Mouse (Mus musculus) retina, adult 2 months (tissue): ENCODE measurements around the gene Ccnt2.
"Not testable (repeated sequence)": the region's sequence is repeated elsewhere in the genome, so short reads cannot be mapped to it uniquely, and the experiment has no call there.

Experiments used
- DNase-seq: peaks from one replicate; pipeline ENCODE4 v3.0.0-alpha.2; 2012; ENCODE audit warnings: low read depth, low spot score

Gene Ccnt2

DNA sequence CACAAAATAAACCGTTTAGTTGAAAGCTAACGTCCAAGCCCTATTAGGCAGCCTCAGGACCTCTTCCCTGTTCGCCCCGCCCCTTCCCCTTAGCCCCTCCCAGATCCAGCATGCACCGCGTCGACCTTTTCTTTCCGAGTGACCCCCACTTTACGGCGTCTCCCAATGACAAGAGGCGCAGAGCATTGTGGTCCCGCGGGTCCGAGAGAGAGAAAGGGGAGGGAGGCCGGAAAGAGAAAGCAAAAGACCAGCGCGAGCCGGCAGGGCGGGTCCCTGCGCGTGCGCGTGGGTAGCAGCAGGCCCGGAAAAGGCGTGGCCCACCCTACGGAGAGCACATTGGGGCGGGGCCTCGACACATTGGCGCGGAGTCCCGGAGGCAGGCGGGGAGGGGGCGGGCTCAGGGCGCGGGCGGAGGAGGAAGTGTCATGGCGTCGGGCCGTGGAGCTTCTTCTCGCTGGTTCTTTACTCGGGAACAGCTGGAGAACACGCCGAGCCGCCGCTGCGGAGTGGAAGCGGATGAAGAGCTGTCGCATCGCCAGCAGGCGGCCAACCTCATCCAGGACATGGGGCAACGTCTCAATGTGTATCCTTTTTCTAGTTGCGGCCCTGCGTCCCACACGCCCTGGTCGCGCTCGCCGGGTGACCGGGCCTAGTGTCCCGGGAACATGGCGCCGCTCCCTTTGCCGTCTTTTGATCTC, at the start of gene Ccnt2:
Gene Ccnt2, plus strand, starts transcription at position 362 of the 698 bp plus-strand sequence.
- peak; percentile 98 for DNase-seq

DNA sequence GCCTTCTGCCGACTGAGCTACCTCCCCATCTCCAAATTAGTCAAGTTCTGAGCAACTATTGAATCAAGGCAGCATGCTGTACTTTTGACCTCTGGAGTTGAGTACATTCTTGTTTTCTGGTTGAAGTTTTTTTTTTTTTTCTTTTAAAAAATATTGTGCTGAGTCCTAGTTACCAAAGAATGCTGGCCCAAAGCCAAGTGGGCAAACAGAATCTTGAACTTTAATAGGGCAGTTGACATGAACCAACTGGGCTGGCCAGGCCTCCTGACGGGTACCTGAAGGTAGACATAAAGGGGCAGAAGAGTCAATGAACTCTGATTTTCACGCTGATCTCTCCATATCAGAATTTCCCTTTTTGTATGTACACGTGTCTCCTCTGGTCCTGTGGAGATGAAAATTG, 44.9 kb upstream of the Ccnt2 start, which contains the start of gene Acmsd:
Gene Acmsd, plus strand, starts transcription at position 318 of the 400 bp plus-strand sequence.
- no peak for DNase-seq

DNA sequence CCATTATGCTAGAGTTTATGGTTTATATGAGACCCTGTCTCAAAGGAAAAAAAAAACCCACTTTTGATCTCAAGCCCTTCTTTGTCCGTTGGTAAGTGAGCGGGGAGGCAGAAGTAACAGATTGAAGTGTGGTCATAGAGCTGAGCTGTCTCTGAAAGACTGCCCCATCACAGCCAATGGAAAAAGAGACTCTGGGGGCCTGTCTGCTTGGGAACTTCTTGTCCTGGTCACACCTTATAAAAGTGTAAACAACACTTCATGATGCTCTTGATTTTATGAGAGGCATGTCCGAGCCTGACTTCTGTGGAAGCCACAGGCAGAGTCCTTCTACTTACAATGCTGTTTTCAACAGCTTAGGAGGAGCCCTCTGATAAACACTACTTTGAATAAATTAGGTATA, 42.9 kb upstream of the Ccnt2 start:
- DNase-seq = no peak

DNA sequence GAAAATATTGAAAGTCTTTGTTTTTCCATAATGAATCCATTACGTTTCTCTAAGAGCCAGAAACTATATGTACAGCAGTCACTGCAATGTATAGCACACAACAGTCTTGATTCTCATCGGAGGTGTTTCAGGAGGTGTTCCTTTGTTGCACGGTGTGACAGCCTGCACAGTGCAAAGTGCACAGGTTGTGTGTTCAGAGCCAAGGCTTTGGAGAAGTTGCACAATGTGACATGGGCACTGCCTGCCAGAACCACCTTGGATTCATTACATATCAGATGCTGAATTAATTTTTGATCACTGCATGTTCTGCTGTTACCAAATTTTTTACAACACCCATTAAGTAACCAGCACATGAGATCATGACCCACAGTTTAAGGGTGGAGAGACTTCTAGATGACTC, 41.5 kb upstream of the Ccnt2 start:
- DNase-seq = no peak

DNA sequence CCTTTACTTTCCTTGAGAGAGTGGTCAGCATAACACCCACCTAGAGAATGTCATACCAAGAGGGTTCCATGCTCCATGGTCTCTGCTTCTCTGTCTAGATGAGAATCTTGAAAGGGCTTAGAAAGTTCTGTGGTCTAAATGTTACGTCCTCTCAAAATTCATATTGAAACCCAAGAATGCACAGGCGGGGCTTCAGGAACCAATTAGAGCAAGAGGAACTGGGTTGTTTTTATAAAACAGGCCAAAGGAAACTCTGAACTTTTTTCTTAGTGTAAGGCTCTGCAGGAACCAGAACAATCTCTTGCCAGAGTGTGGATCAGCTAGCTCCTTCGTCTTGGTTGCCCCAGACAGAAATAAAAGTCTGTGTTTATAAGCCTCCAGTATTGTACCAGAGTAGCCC, 41.1 kb upstream of the Ccnt2 start:
- DNase-seq = no peak

DNA sequence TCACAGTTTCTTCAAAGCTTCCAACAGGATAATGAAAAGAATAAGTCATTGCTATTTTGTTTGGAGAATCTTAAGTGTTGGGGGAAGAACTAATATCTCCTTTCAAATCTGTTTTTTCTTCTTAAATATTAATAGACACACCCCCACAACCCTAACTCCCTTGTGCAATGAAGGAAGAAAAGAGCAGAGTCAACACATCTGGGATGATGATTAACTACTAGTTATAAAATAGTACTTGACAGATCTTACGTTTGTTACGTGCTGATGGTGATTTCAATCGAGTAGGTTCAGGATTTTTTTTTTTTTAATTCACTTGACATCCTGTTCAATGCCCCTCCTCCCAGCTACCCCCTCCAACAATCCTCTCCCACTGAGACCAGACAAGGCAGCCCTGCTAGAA, 38.6 kb upstream of the Ccnt2 start:
- no peak for DNase-seq

DNA sequence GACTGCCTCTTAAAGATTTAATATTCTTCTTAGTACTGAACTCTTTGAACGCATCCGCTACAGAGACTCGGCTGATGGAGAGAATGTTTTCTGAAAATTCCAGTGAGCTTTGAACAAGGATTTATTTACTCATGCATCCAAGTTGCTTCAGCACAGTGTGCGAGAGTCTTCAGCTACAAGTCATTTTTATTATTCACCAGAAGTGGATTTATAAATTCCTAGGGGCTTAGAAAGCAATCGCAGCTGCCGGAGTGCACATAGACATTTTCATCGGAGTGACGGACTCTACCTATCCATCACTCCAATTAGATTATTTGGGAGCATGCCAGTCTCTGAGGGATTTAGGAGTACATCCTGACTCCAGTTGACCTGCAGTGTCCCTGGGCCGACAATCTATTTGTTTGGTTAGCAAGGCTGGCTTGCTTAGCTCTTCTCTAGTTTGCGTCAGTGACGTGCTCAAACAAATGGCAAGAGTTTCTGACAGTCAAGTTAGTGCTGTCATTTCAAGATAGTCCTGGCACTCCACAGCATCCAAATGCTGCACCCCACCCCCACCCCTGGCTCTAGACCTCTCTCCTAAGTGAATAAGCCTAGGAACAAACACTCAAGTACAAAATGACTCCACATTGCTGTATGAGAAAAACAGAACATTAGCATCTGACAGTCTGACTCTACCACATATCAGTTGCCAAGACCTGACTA, 23.4 kb upstream of the Ccnt2 start:
- DNase-seq = no peak

DNA sequence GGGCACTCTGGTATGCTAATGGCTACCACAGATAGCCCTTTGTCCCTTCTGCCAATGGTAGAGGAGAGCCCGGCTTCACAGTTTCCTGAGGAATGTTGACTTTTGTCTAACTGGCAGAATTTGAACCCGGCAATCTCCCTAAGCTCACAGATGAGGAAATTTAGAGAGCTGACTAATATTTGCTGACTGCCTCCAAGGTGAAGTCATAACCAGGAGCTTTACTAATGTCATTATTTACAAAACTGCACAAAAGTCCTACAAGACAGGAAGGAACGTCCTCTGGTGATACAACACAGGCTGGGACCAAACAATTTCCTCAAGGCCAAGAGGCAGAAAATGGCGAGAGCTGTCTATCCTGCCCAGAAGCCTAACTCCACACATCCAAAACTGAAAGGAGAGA, 18.2 kb upstream of the Ccnt2 start:
- no peak for DNase-seq

DNA sequence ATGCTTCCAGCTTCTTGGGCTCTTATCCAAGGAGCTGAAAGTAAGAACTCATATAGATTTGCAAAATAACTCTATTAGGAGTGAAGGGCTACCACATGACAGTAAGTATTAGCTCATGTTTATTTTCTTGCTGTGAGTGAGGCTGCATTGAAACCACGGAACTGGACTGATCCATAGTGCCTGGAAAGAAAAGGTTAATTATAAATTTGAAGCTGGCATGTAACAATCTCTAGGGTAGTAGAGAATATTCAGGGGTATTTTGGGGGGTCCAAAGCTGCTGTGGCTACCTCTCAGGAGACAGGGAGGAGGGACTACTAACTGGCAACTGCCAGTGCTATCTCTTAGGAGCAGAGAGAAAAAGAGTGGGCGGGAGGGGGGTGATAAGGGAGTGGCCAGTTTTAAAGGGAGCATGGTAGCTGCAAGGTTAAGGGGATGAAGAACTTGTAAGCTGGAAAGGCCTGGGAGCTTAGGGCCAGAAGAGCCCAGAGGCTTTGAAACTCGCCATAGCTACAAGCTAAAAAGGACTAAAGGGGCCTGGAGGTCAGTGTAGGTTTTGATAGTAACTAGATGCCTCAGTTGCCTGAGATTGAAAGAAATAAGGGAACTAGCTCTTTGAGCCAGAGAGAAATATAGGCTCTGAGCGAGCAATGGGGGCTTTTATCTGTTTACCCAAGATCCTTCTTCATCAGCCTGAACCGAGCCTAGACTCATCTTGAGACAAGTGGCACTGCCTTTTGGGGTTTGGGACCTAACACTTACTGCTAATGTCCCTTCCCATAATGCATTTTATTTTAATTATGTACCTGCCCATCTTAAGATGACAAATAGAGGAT, 17.4 kb upstream of the Ccnt2 start:
- no peak for DNase-seq

DNA sequence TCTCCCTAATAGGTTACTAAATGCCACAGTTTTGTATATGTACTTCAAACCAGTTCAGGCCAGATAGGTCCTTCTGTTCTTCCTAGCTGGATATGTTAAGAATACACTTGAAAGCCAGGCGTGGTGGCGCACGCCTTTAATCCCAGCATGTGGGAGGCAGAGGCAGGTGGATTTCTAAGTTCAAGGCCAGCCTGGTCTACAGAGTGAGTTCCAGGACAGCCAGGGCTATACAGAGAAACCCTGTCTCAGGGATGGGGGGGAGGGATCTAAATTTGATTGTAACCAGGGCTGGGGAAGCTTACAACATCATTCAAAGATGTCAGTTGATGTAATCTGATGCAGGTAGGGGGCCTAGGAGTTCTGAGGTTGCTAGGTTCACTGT, 16.8 kb upstream of the Ccnt2 start:
- DNase-seq = not testable (repeated sequence)

DNA sequence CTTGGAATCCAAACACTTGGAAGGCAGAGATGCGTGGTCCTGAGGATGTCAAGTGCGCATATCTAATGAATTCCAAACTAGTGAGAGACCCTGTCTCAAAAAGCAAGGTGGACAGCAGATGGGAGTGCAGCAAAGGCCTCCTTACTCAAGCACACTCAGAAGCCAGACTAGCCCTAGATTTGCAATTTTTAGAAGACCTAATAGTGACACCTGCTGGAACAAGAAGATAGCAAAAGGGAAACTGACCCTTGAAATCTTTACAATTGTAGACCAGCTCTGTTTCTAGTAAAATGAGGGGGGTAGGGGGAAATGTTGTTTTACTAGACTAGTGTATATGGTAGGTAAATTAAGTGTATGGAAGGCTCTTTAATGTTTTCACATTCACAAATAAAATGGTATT, 8.5 kb upstream of the Ccnt2 start:
- DNase-seq = no peak

DNA sequence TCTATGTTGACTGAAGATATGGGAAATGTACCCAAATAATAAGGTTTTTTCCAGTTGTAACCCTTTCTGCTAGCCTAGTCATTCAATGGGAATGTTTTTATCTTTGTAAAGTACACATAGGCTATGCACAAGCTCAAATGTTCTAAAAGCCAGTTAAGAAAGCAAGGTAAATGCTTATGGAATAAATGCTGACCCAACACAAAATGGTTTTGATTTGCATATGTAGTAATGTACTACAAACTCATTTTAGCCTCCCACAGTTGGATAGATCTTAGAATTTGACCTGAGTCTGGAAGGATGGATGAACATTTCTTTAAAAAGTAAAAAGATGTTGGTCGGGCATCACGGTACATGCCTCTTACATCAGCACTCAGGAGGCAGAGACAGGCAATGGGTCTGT, 7.2 kb upstream of the Ccnt2 start:
- DNase-seq = no peak

DNA sequence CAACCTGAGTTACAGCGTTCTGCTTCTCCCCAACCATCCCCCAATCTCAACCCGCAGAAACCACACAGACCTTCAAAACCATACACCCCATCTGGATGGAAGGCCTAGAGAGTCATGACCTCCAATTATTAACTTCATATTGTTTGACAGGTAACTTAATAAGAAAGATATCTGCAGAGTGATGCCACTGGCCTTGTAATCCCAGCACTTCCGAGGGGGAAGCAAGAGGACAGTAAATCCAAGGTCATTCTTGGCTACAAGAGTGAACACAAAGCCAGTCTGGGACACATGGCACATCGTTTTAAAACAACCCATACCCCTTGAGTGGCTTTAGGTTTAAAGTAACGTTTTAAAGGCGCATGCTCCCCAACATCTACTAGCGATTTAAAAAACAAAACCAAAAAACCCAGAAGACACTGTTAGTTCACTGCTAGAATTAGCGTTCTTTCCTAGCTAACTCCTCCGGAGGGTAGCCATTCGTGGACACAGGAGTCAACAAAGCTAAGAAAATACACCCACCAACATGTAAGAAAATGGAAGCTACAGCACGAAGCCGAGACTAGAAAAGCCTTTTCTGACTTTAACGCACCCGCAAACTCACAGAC, 664 bp upstream of the Ccnt2 start:
- no peak for DNase-seq

DNA sequence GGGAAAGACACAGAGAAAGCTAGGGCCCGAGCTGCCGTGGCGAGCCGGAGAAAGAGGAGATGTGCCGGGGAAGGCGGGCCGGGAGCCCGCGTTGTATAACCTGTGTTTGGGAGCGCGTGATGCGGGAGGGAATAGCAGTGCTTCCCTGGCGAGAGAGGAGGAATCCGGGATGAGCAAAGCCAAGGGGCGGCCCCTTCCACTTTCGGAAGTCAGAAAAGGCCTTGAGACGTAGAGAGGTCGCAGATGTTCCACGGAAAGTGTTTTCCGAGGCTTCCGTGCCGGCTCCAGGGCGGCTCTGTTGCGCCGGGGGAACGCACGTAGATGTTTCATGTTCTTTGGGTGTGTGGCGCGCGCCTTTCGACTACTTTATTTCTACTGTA, 527 bp downstream of the Ccnt2 start:
- DNase-seq = no peak

DNA sequence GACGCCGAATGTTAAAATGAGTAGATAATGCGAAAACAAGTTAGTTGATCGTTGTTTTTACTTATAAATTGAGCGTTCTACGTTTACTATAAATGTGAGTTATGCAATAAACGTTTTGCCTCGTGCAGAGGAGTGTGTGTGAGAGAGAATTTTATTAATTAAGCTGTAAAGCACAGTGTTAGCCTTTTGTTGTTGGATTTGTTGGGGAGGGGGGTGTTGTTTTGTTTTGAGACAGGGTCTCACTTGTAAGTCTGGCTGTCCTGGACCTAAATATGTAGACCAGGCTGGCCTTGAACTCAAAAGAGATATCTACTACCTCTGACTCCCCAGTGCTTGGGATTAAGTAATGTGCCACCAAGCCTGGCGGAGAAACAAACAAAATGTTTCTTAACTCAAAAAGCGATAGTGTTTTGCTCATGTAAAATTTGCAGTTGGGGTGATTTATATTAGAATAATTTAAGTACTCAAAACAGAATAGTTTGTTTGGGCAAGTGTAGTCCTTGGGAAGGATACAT, 1.3 kb downstream of the Ccnt2 start:
- no peak for DNase-seq

DNA sequence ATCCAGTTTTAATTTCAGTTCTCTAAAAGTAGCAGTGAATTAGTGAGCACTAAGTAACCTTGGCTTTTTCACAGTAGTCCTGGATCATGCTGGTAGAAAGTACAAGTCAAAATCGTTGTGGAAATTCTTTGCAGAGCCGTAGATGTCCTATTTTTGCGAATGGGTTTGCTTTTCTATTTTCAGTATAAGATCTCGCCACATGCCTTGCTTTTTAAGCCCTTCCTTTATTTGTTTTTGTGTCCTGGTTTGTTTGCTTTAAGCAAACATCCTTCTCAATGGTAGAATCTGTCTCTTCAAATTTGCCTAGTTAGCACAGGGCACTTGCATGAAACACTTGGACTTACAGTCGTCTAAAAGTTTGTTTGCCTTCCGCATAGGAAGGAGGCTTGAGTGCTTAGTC, 2.3 kb downstream of the Ccnt2 start:
- no peak for DNase-seq

DNA sequence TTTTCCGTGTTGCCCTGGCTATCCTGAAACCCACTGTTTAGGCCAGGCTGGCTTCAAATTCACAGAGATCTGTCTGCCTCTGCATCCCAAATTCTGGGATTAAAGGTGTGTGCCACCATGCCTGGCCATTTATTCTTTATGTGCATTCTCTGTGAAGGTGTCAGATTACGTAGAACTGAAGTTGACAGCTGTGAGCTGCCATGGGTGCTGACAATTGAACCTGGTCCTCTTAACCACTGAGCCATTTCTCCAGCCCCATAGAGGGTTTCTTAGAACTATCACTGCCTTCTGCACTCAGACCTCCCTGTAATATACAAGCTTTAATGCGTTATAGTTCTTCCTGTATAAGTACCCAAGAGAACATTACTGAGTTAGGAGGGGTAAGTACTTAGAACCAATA, 4.6 kb downstream of the Ccnt2 start:
- DNase-seq = no peak

DNA sequence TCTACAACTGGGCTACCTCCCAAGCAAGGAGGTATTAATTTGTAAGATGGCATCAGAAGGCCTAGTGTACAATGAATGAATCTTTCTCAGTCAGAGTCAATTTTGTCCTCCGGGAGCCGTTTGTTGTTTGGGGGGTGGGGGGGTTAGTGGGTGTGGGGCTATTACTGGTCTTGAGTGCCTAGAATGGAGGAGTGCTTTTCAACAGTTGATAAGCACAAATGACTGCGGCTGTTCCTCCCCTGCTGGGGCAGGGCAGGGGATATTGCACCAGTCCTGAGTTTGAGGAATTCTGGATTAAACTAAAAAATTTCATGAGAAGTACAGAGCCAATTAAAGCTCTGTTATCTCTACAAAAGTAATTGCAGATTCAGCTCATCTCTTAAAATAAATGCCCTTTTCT, 6.2 kb downstream of the Ccnt2 start:
- DNase-seq = no peak

DNA sequence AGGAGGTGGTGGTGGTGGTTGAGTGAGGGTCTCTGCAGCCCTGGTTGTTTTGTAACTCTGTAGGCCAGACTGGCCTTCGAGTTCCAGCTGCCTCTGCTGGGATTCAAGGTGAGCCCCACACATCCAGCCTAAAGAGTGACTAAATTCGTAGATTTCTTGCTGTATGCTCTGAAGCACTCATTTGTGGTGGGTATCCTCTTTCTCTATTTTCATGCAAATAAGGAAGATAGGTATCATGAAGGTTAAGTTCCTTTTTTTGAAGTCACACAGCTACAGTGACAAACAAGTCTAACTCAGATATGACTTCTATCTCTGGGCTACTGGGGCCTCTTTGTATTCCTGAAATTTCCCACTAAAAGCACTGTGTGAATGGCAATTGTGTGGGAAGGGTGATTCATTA, 6.9 kb downstream of the Ccnt2 start:
- no peak for DNase-seq

DNA sequence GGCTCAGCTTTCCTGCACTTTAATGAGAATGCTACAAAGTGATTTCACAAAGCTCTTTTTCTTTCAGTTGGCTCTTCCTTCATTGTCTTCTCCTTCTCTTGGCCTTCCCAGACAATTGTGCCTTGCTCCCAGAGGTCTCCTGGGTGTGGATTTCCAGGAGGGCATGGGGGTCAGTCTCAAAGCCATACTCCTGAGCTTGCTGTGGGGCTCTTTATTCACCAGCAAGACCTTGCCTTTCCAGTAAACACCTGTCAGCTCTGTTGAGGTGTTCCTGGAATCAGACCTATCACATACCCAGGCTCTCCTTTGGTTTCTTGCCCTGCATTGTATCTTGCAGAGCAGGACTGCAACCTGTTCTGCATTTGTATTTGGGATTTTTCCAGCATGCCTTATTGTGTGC, 9.9 kb downstream of the Ccnt2 start:
- DNase-seq = no peak

DNA sequence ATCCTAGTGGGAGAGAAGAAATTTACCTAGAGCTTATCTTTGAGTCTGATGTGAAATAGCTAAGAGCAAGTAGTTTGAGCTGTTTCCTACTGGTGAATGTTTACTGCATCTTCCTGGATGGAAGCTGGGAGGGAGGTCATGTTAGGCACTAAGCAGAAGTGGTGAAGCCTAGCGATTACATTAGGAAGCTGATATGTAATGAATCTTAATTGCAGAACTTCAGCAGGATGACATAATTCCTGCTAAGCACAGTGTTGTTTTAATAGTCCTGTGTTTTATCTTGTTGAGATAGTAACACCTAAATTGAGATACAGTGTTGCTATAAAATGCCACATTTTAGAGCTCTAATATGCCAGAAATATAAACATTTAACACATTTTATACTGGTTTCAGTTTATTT, 11.9 kb downstream of the Ccnt2 start:
- DNase-seq = no peak

DNA sequence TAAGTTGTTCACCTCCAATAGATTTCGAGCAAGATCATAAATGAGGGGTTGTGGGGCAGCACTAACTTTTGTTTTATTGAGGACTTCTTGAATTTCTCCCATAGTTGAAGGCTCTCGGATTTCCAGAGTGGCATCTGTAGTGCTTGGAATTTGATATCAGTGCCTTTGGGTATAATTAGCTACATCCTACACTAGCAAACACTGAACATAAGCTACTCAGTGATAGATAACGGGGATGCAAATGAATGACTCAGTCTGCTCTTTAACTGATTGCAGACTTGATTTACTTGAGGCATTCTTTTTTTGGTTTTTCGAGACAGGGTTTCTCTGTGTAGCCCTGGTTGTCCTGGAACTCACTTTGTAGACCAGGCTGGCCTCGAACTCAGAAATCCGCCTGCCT, 15.0 kb downstream of the Ccnt2 start:
- DNase-seq = no peak
